ENCODE assay signal across 9 mouse cellular contexts in genomic region chr11:65786160-65786559, GRCm38 (mm10). TPM values are rescaled to one million over a fixed set of nuclear protein-coding genes. Genes with fewer than 3 reads are reported as not detected.
A peak's percentile ranks its signal among the peaks of the same experiment; 100 is the strongest.
DNase-seq lines count a peak whose midpoint lies in the region; ATAC-seq lines count a peak whose summit lies in the region.
"Had no signal": no experiment of that assay in that cellular context is flagged by ENCODE, and none has a peak within 500 bp of the region (broad histone marks: within the 10 kb centered on the region; RNA-seq: fewer than 3 reads in every experiment).

No protein-coding gene starts in this region.

- no peak for DNase-seq in hindbrain, embryonic 10.5 days (ENCODE audit: low spot score)
- DNase-seq in hindbrain, embryonic 11.5 days (ENCODE audit: low spot score), result no peak
- DNase-seq in intestine, embryonic 14.5 days (ENCODE audit: low spot score), result no peak
- no peak for DNase-seq in midbrain, embryonic 14.5 days
- DNase-seq in frontal cortex, postnatal 10 days (ENCODE audit: low spot score in 2 of 2), result no peak
- no peak for DNase-seq in thymus, postnatal 14 days
- no peak for DNase-seq in kidney, adult 11 months
- DNase-seq: right cerebral cortex, postnatal 4 days had no signal

- ATAC-seq in hindbrain, embryonic 11.5 days (ENCODE audit: low FRiP score), result no peak
- no peak for ATAC-seq in embryonic facial prominence, embryonic 13.5 days (ENCODE audit: insufficient number of reproducible peaks, insufficient read depth, low FRiP score, low TSS enrichment, low read depth)
- ATAC-seq in intestine, embryonic 14.5 days (replicated peaks; ENCODE audit: low FRiP score, low TSS enrichment, low read depth), result no peak
- ATAC-seq in midbrain, embryonic 14.5 days (ENCODE audit: low FRiP score, low TSS enrichment), result no peak

- no peaks in the 10 kb centered on the region for H3K27me3 ChIP-seq in hindbrain, embryonic 10.5 days (ENCODE audit: insufficient read depth, poor library complexity, severe bottlenecking)
- no peaks in the 10 kb centered on the region for H3K27me3 ChIP-seq in hindbrain, embryonic 11.5 days (ENCODE audit: control insufficient read depth, insufficient read depth, low read length)
- H3K27me3 ChIP-seq in embryonic facial prominence, embryonic 13.5 days, result no peaks in the 10 kb centered on the region
- H3K27me3 ChIP-seq in intestine, embryonic 14.5 days (replicated peaks; ENCODE audit: control insufficient read depth, insufficient read depth, low read length), result no peaks in the 10 kb centered on the region
- no peaks in the 10 kb centered on the region for H3K27me3 ChIP-seq in midbrain, embryonic 14.5 days (ENCODE audit: control insufficient read depth, insufficient read depth, low read length)

- H3K4me2 ChIP-seq in hindbrain, embryonic 11.5 days (replicated peaks; ENCODE audit: low read depth, low read length), result no peak overlapping the region
- peak overlapping the region; percentile 67 for H3K4me2 ChIP-seq in embryonic facial prominence, embryonic 13.5 days
- peak overlapping the region; percentile 78 for H3K4me2 ChIP-seq in intestine, embryonic 14.5 days (ENCODE audit: low read length)
- H3K4me2 ChIP-seq in midbrain, embryonic 14.5 days (ENCODE audit: low read length), result peak overlapping the region; percentile 77

- no peak overlapping the region for H3K27ac ChIP-seq in hindbrain, embryonic 10.5 days
- H3K27ac ChIP-seq in hindbrain, embryonic 11.5 days (ENCODE audit: low read depth, low read length), result no peak overlapping the region
- no peak overlapping the region for H3K27ac ChIP-seq in embryonic facial prominence, embryonic 13.5 days
- no peak overlapping the region for H3K27ac ChIP-seq in intestine, embryonic 14.5 days (ENCODE audit: low read depth)
- H3K27ac ChIP-seq in midbrain, embryonic 14.5 days (replicated peaks; ENCODE audit: low read depth, low read length), result no peak overlapping the region

- peak overlapping the region; percentile 98; the same call in 1 of the 2 replicates for H3K4me3 ChIP-seq in hindbrain, embryonic 10.5 days
- H3K4me3 ChIP-seq in hindbrain, embryonic 11.5 days (ENCODE audit: low read depth, low read length), result no peak overlapping the region
- H3K4me3 ChIP-seq in embryonic facial prominence, embryonic 13.5 days, result peak overlapping the region; percentile 10; the same call in 1 of the 2 replicates
- H3K4me3 ChIP-seq in intestine, embryonic 14.5 days (ENCODE audit: low read depth, low read length), result peak overlapping the region; percentile 65; the same call in 1 of the 2 replicates
- H3K4me3 ChIP-seq in midbrain, embryonic 14.5 days (replicated peaks; ENCODE audit: low read depth, low read length), result peak overlapping the region; percentile 95; the same call in 1 of the 2 replicates

- H3K36me3 ChIP-seq in hindbrain, embryonic 10.5 days, result peaks cover 9% of the 10 kb centered on the region; the same call in 1 of the 2 replicates
- H3K36me3 ChIP-seq in hindbrain, embryonic 11.5 days (ENCODE audit: control insufficient read depth, insufficient read depth, low read length), result no peaks in the 10 kb centered on the region
- 0 out of 2 replicates have a peak, but pooled peaks cover under 1% of the 10 kb centered on the region for H3K36me3 ChIP-seq in embryonic facial prominence, embryonic 13.5 days
- peaks cover 1% of the 10 kb centered on the region; the same call in 1 of the 2 replicates for H3K36me3 ChIP-seq in intestine, embryonic 14.5 days (ENCODE audit: control insufficient read depth, insufficient read depth, low read length)
- no peaks in the 10 kb centered on the region for H3K36me3 ChIP-seq in midbrain, embryonic 14.5 days (ENCODE audit: control insufficient read depth, insufficient read depth, low read length)

- no peak overlapping the region for H3K9ac ChIP-seq in hindbrain, embryonic 11.5 days (ENCODE audit: low read depth, low read length)
- peak overlapping the region; percentile 12; the same call in 1 of the 2 replicates for H3K9ac ChIP-seq in embryonic facial prominence, embryonic 13.5 days
- no peak overlapping the region for H3K9ac ChIP-seq in intestine, embryonic 14.5 days (ENCODE audit: low read length)
- H3K9ac ChIP-seq in midbrain, embryonic 14.5 days (replicated peaks; ENCODE audit: low read length), result no peak overlapping the region

- WGBS in hindbrain, embryonic 10.5 days, result 87% methylated on average over 2 of the region's 2 CpGs
- 87% methylated on average over 2 of the region's 2 CpGs for WGBS in hindbrain, embryonic 11.5 days
- 94% methylated on average over 2 of the region's 2 CpGs for WGBS in embryonic facial prominence, embryonic 13.5 days
- 81% methylated on average over 2 of the region's 2 CpGs for WGBS in intestine, embryonic 14.5 days
- 92% methylated on average over 2 of the region's 2 CpGs for WGBS in midbrain, embryonic 14.5 days

- peaks cover 23% of the 10 kb centered on the region for H3K4me1 ChIP-seq in hindbrain, embryonic 10.5 days (replicated peaks)
- no peaks in the 10 kb centered on the region; the same call in 1 of the 2 replicates for H3K4me1 ChIP-seq in hindbrain, embryonic 11.5 days (replicated peaks; ENCODE audit: control insufficient read depth, insufficient read depth, low read length)
- H3K4me1 ChIP-seq in embryonic facial prominence, embryonic 13.5 days, result peaks cover 18% of the 10 kb centered on the region
- peaks cover 11% of the 10 kb centered on the region for H3K4me1 ChIP-seq in intestine, embryonic 14.5 days (replicated peaks; ENCODE audit: control insufficient read depth, insufficient read depth, low read length)
- H3K4me1 ChIP-seq in midbrain, embryonic 14.5 days (ENCODE audit: control insufficient read depth, insufficient read depth, low read length), result peaks cover 14% of the 10 kb centered on the region

- no peaks in the 10 kb centered on the region for H3K9me3 ChIP-seq in hindbrain, embryonic 10.5 days
- no peaks in the 10 kb centered on the region for H3K9me3 ChIP-seq in hindbrain, embryonic 11.5 days (ENCODE audit: control insufficient read depth, low read length)
- no peaks in the 10 kb centered on the region for H3K9me3 ChIP-seq in embryonic facial prominence, embryonic 13.5 days
- no peaks in the 10 kb centered on the region for H3K9me3 ChIP-seq in intestine, embryonic 14.5 days (ENCODE audit: control insufficient read depth, low read length)
- no peaks in the 10 kb centered on the region for H3K9me3 ChIP-seq in midbrain, embryonic 14.5 days (ENCODE audit: control insufficient read depth, low read length)

RNA-seq across cellular contexts. Expression of gene Map2k4, which starts 1.9 kb away (rescaled TPM):
- polyA plus RNA-seq in hindbrain, embryonic 10.5 days (2016; fragmentation: Nextera tagmentation; extraction: Ambion mirVana), result 57.5 and 62.8 TPM in 2 replicates
- polyA plus RNA-seq in hindbrain, embryonic 11.5 days (2014; fragmentation: Nextera tagmentation; extraction: Ambion mirVana), result 82.7 and 87.7 TPM in 2 replicates
- 65.1 and 67.9 TPM in 2 replicates for polyA plus RNA-seq in embryonic facial prominence, embryonic 13.5 days (2015; fragmentation: Nextera tagmentation; extraction: Ambion mirVana)
- 68.9 and 71.2 TPM in 2 replicates for polyA plus RNA-seq in intestine, embryonic 14.5 days (2014; fragmentation: Nextera tagmentation; extraction: Ambion mirVana)
- polyA plus RNA-seq in midbrain, embryonic 14.5 days (2014; fragmentation: Nextera tagmentation; extraction: Ambion mirVana), result 86.5 and 100 TPM in 2 replicates

RNA-seq across cellular contexts. Expression of gene Zkscan6, which starts 20.8 kb away (rescaled TPM):
- 11.8 and 13.6 TPM in 2 replicates for polyA plus RNA-seq in hindbrain, embryonic 10.5 days (2016; fragmentation: Nextera tagmentation; extraction: Ambion mirVana)
- polyA plus RNA-seq in hindbrain, embryonic 11.5 days (2014; fragmentation: Nextera tagmentation; extraction: Ambion mirVana), result 10.6 and 15.2 TPM in 2 replicates
- 13.8 and 14.9 TPM in 2 replicates for polyA plus RNA-seq in embryonic facial prominence, embryonic 13.5 days (2015; fragmentation: Nextera tagmentation; extraction: Ambion mirVana)
- polyA plus RNA-seq in intestine, embryonic 14.5 days (2014; fragmentation: Nextera tagmentation; extraction: Ambion mirVana), result 14.0 and 15.1 TPM in 2 replicates
- polyA plus RNA-seq in midbrain, embryonic 14.5 days (2014; fragmentation: Nextera tagmentation; extraction: Ambion mirVana), result 14.4 and 19.2 TPM in 2 replicates
